Mouse (Mus musculus) liver, postnatal 0 days (tissue): ENCODE results near the gene Ddx47. TPM values are rescaled to one million over a fixed set of nuclear protein-coding genes. Genes with fewer than 3 reads are reported as not detected.

Source experiments
- ATAC-seq: fragments of 200-750 bp; cut with Nextera tagmentation; 2 replicates; pipeline ENCODE4 v1.8.0; 2017; ENCODE audit warnings: mild to moderate bottlenecking, moderate library complexity
- DNase-seq: peaks from one replicate; pipeline ENCODE4 v3.0.0-alpha.2; 2016
- H3K27ac ChIP-seq: fragments of 300-500 bp; sonication (generic); 2 replicates; pipeline ENCODE4 v1.5.1; 2014; ENCODE audit warnings: antibody characterized with exemption, moderate library complexity, mild to moderate bottlenecking, low read depth
- H3K27me3 ChIP-seq: fragments of 300-500 bp; sonication (generic); 2 replicates; pipeline ENCODE4 v1.6.1; 2014; ENCODE audit warnings: low read length, control low read depth, mixed read lengths; ENCODE audit not compliant: insufficient read depth
- H3K36me3 ChIP-seq: fragments of 300-500 bp; sonication (generic); replicated peaks from 2 replicates; pipeline ENCODE4 v1.6.1; 2014; ENCODE audit warnings: mild to moderate bottlenecking, control low read depth, low read length, moderate library complexity, mixed read lengths; ENCODE audit not compliant: insufficient read depth
- H3K4me1 ChIP-seq: fragments of 300-500 bp; sonication (generic); 2 replicates; pipeline ENCODE4 v1.6.1; 2014; ENCODE audit warnings: antibody characterized with exemption, mild to moderate bottlenecking, control low read depth; ENCODE audit not compliant: insufficient read depth
- H3K4me2 ChIP-seq: fragments of 300-500 bp; sonication (generic); 2 replicates; pipeline ENCODE4 v1.6.1; 2014; ENCODE audit warnings: low read depth, mild to moderate bottlenecking, low read length, moderate library complexity, mixed read lengths
- H3K4me3 ChIP-seq: fragments of 300-500 bp; sonication (generic); 2 replicates; pipeline ENCODE4 v1.5.1; 2014; ENCODE audit warnings: low read depth, low read length
- H3K9ac ChIP-seq: fragments of 300-500 bp; sonication (generic); replicated peaks from 2 replicates; pipeline ENCODE4 v1.6.1; 2014; ENCODE audit warnings: mild to moderate bottlenecking, moderate library complexity
- H3K9me3 ChIP-seq: fragments of 300-500 bp; sonication (generic); 2 replicates; pipeline ENCODE4 v1.6.1; 2016; ENCODE audit warnings: mild to moderate bottlenecking, control low read depth, low read length, mixed read lengths
- CTCF ChIP-seq: sonication (generic); IDR thresholded peaks from 2 replicates; pipeline ENCODE4 v1.5.1; 2016; ENCODE audit warnings: antibody characterized with exemption, low read depth
- EP300 ChIP-seq: IDR thresholded peaks from 2 replicates; pipeline ENCODE4 v1.6.1; 2016; ENCODE audit warnings: antibody characterized with exemption, low read depth, mild to moderate bottlenecking
- WGBS: fragments of 180-500 bp; shearing (Covaris S2); extraction: QIAGEN DNeasy Blood & Tissue Kit; methylation state at CpG from one replicate; pipeline ENCODE4 v1.1.7; 2014; ENCODE audit not compliant: insufficient replicate concordance; 5-methylcytosine and 5-hydroxymethylcytosine counted together
- polyA plus RNA-seq: library from polyadenylated mRNA; unstranded; fragments of >200 nt; fragmentation: Nextera tagmentation; extraction: Ambion mirVana; gene quantifications from 2 replicates; pipeline ENCODE4 v1.2.1, GENCODE M21; 2015

The Ddx47 gene
- polyA plus RNA-seq, 1 experiment from 2014 or later: 34.8 TPM

GRCm38 (mm10) chr6:135000272-135000671, 11.1 kb upstream of the Ddx47 start:
- DNase-seq: no peak
- TF ChIP-seq CTCF (no peak), EP300 (no peak)
- Histone ChIP-seq H3K27me3 (no peaks in the 10 kb centered on the region), H3K36me3 (no peaks in the 10 kb centered on the region), H3K4me2 (no peak overlapping the region), H3K4me1 (no peaks in the 10 kb centered on the region), H3K4me3 (no peak overlapping the region), H3K9ac (no peak overlapping the region), H3K9me3 (no peaks in the 10 kb centered on the region), H3K27ac (no peak overlapping the region)
- WGBS: 69% methylated on average over 4 of the region's 4 CpGs
- ATAC-seq: no peak

- no peaks in the 10 kb centered on the region for H3K36me3 ChIP-seq
- H3K27me3 ChIP-seq: no peaks in the 10 kb centered on the region
- H3K9ac ChIP-seq: no peak overlapping the region
- no peak for DNase-seq
- TF ChIP-seq CTCF (no peak), EP300 (no peak)
- 61% methylated on average over 4 of the region's 4 CpGs for WGBS
- H3K4me2 ChIP-seq: no peak overlapping the region
- ATAC-seq: no peak
- H3K4me1 ChIP-seq: 0 out of 2 replicates have a peak, but pooled peaks cover 5% of the 10 kb centered on the region
- H3K9me3 ChIP-seq: no peaks in the 10 kb centered on the region
- H3K27ac ChIP-seq: no peak overlapping the region
- no peak overlapping the region for H3K4me3 ChIP-seq
These were observed 9.4 kb upstream of the Ddx47 start for GRCm38 (mm10) chr6:135001991-135002390.

GRCm38 (mm10) chr6:135006372-135006771, 5.0 kb upstream of the Ddx47 start:
- no peak for DNase-seq
- Histone ChIP-seq H3K9ac (no peak overlapping the region), H3K9me3 (no peaks in the 10 kb centered on the region), H3K4me2 (peak overlapping the region; percentile 1; the same call in 1 of the 2 replicates), H3K36me3 (no peaks in the 10 kb centered on the region), H3K27ac (no peak overlapping the region), H3K4me1 (peaks cover 10% of the 10 kb centered on the region), H3K27me3 (no peaks in the 10 kb centered on the region), H3K4me3 (no peak overlapping the region)
- TF ChIP-seq CTCF (no peak), EP300 (0 out of 2 replicates have a peak, but pooled peaks have one; percentile 29)
- peak; percentile 51 for ATAC-seq
- 41% methylated on average over 4 of the region's 4 CpGs for WGBS

- TF ChIP-seq EP300 (no peak), CTCF (no peak)
- Histone ChIP-seq H3K9ac (peak overlapping the region; percentile 74), H3K4me3 (peak overlapping the region; percentile 70), H3K36me3 (peaks cover 27% of the 10 kb centered on the region), H3K4me2 (peak overlapping the region; percentile 80), H3K9me3 (no peaks in the 10 kb centered on the region), H3K4me1 (peaks cover 14% of the 10 kb centered on the region), H3K27ac (no peak overlapping the region; the same call in 1 of the 2 replicates), H3K27me3 (no peaks in the 10 kb centered on the region)
- no peak for DNase-seq
- WGBS: under 1% methylated on average over 14 of the region's 14 CpGs
- ATAC-seq: peak; percentile 49
These were observed 313 bp downstream of the Ddx47 start for GRCm38 (mm10) chr6:135011734-135012116.

GRCm38 (mm10) chr6:135017211-135017610, 5.8 kb downstream of the Ddx47 start:
- Histone ChIP-seq H3K36me3 (peaks cover 78% of the 10 kb centered on the region), H3K27me3 (no peaks in the 10 kb centered on the region)
- no peak for TF ChIP-seq EP300
- no peak for TF ChIP-seq CTCF

GRCm38 (mm10) chr6:135019564-135019963, 8.2 kb downstream of the Ddx47 start:
- WGBS: 85% methylated on average over 10 of the region's 10 CpGs
- Histone ChIP-seq H3K9me3 (no peaks in the 10 kb centered on the region), H3K4me1 (no peaks in the 10 kb centered on the region), H3K27ac (no peak overlapping the region), H3K27me3 (no peaks in the 10 kb centered on the region), H3K4me2 (no peak overlapping the region), H3K9ac (no peak overlapping the region), H3K4me3 (no peak overlapping the region), H3K36me3 (peaks cover 91% of the 10 kb centered on the region)
- TF ChIP-seq CTCF (no peak), EP300 (no peak)
- ATAC-seq (no peak), DNase-seq (no peak)

More at GRCm38 (mm10) chr6:135017211-135017610, 5.8 kb downstream of the Ddx47 start:
- Histone ChIP-seq H3K9me3 (no peaks in the 10 kb centered on the region), H3K4me1 (peaks cover 5% of the 10 kb centered on the region; the same call in 1 of the 2 replicates), H3K27ac (no peak overlapping the region), H3K9ac (no peak overlapping the region), H3K4me3 (no peak overlapping the region), H3K4me2 (no peak overlapping the region)
- ATAC-seq (no peak), DNase-seq (no peak)
- WGBS: 63% methylated on average over 11 of the region's 11 CpGs

GRCm38 (mm10) chr6:135021633-135022032, 10.2 kb downstream of the Ddx47 start:
- Histone ChIP-seq H3K4me3 (no peak overlapping the region), H3K4me1 (no peaks in the 10 kb centered on the region), H3K9me3 (no peaks in the 10 kb centered on the region), H3K9ac (no peak overlapping the region), H3K4me2 (no peak overlapping the region), H3K36me3 (peaks cover 72% of the 10 kb centered on the region), H3K27ac (no peak overlapping the region), H3K27me3 (no peaks in the 10 kb centered on the region)
- WGBS: 83% methylated on average over 3 of the region's 3 CpGs
- TF ChIP-seq EP300: no peak
- TF ChIP-seq CTCF: no peak
- DNase-seq (no peak), ATAC-seq (no peak)
